Mouse (Mus musculus): ENCODE data around the gene Slc25a22.

GRCm38 (mm10) chr7:141416144-141416841 lies 21.4 kb downstream of the Slc25a22 start:
- no peak for TF ChIP-seq EP300 (IDR thresholded peaks at IDR 0.05; ENCODE audit: insufficient read depth, low read depth, low read length)
- no peak for TF ChIP-seq CTCF (IDR thresholded peaks at IDR 0.05)
